Mouse (Mus musculus): ENCODE measurements around the gene Mreg. TPM values are rescaled to one million over a fixed set of nuclear protein-coding genes. Genes with fewer than 3 reads are reported as not detected.
A peak's percentile ranks its signal among the peaks of the same experiment; 100 is the strongest.
"Not testable (repeated sequence)": the region's sequence is repeated elsewhere in the genome, so short reads cannot be mapped to it uniquely, and the experiment has no call there.

Mreg gene
- total RNA-seq (2021): 10 to 100 TPM; 37.7 to 60.5 TPM
- long read RNA-seq, experiment 1, transcript Mreg-201 (5 exons, 2,284 nt): major isoform, 31 of 39 reads
- long read RNA-seq, experiment 1, partial matches to known transcripts: 0 of 39 reads
- long read RNA-seq, experiment 1, other reads (novel, unspliced or antisense): 8 of 39 reads
- long read RNA-seq, experiment 2, transcript Mreg-201 (5 exons, 2,284 nt): major isoform, 18 of 25 reads
- long read RNA-seq, experiment 2, partial matches to known transcripts: 5 of 25 reads
- long read RNA-seq, experiment 2, other reads (novel, unspliced or antisense): 2 of 25 reads

GRCm38 (mm10) chr1:72211701-72212699 is at the start of gene Mreg:
Gene Mreg, minus strand, starts transcription at chr1:72212307.
- DNase-seq: peak; percentile 87
- peak within 1 kb of the TSS; percentile 94 for H3K27ac ChIP-seq

DNA sequence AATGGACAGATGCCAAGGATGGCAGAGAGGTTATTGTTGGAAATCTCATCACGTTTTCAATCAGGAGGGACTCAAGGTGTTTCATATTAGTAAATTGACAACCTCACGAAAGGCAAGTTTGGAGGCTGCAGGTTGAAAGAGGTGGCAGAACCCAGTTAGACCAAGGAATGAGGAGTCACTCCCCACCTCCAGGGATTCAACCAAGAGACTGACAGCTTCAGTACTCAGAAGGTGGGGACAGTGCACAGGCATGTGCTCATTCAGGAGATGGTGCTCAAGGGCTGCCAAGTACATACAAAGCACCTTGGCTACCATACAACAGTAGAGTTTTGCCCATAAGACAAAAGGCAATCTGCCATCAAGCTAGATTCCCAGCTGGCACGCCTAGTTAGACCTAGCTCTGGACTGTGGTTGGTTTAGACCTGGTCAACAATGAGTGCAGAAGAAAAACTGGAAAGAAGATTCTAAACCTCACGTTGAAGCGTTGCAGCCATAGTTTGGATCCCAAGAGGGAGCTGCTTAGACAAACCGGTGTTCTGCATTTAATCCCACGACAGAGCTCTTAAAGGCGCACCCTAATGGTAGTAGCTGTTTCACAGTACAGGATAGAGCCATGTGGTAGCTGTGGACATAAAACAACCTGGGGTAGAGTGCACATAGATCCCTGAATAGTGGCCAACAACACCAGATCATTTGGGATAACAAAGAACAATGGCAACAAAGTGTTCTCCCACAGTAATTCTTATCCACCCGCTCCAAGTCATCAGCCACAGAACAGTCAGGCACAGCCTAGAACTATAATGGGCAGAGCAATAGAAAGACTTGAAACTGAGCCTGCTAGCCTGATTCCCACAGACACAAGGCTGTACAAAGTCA is 44.5 kb upstream of the Mreg start:
- no peak for TF ChIP-seq CTCF (IDR thresholded peaks at IDR 0.05)
- no peak for DNase-seq
- Histone ChIP-seq H3K4me3 (no peak overlapping the region), H3K27ac (no peak overlapping the region)
- intact Hi-C loops (cut with DNase I): no loop called here

More at GRCm38 (mm10) chr1:72211701-72212699, at the start of gene Mreg:
- H3K4me3 ChIP-seq: peak within 1 kb of the TSS; percentile 79
- intact Hi-C loops (cut with DNase I): no loop called here
- TF ChIP-seq CTCF (IDR thresholded peaks at IDR 0.05): peak; percentile 46; the same call in 1 of the 2 replicates

DNA sequence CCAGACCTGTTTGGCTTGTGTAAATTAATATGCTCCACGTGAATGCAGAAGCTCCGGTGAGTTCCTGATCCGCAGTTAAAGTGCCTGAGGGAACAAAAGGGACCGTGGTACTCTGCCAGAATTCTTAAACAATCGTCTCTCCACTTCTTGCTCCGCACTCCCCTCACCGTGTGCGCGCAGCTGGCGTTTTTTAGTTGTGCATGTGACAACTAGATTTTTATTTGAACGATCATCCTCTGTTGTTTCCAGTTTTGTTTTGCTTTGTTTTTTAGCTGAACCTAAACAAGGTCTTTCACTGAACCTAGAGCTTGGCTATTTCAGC is 43.7 kb upstream of the Mreg start:
- Histone ChIP-seq H3K4me3 (peak overlapping the region; percentile 77), H3K27ac (peak overlapping the region; percentile 95)
- intact Hi-C loops (cut with DNase I): no loop called here
- DNase-seq: no peak
- no peak for TF ChIP-seq CTCF (IDR thresholded peaks at IDR 0.05)

GRCm38 (mm10) chr1:72255062-72255853 is 43.2 kb upstream of the Mreg start:
- intact Hi-C loops (cut with DNase I): no loop called here
- H3K4me3 ChIP-seq: peak overlapping the region; percentile 77
- peak; percentile 30 for DNase-seq
- TF ChIP-seq CTCF (IDR thresholded peaks at IDR 0.05): no peak
- peak overlapping the region; percentile 95 for H3K27ac ChIP-seq

DNA sequence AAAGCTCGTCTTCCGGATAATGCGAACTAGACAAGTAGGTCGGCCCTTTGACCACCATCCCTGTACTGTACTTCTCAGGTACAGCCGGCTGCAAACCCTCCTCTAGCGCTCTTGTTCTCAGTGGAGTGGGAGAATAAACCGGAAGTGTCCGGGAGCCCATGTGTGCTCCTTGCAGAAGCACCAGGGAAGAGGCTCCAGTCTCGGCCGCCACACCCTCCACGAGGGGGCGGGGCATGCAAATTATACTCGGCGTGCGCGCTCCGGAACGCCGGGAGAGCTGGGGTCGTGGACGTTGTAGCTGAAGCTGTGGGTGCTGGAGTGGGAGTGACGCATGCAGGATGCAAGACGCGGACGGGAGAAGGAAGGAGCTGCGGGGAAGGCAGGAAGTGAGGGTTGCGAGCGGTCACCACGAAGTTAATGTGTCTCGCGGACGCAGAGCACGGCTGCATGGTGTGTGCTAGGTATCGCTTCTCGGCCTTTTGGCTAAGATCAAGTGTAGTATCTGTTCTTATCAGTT is 42.5 kb upstream of the Mreg start:
- TF ChIP-seq CTCF (IDR thresholded peaks at IDR 0.05): no peak
- Histone ChIP-seq H3K4me3 (peak overlapping the region; percentile 77), H3K27ac (peak overlapping the region; percentile 95)
- DNase-seq: peak; percentile 94
- intact Hi-C loops (cut with DNase I): no loop called here

- no peak for DNase-seq
- H3K27ac ChIP-seq: peak overlapping the region; percentile 95
- no peak for TF ChIP-seq CTCF (IDR thresholded peaks at IDR 0.05)
- peak overlapping the region; percentile 77 for H3K4me3 ChIP-seq
- intact Hi-C loops (cut with DNase I): no loop called here
These were observed 41.9 kb upstream of the Mreg start for GRCm38 (mm10) chr1:72253881-72254491.

DNA sequence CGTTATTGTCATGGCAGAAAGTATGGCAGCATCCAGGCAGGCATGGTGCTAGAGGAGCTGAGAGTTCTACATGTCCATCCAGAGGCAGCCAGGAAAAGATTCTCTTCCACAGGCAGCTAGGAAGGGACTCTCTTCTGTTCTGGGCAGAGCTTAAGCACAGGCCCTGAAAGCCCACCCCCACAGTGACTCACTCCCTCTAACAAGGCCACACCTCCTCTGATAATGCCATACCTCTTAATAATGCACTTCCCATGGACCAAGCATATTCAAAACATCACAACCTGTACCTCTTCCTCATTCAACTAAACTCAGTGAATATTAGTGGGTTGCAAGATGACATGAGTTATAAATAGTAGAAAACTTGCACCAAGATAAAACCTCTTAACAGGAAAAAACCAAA is 39.7 kb upstream of the Mreg start:
- no peak for TF ChIP-seq CTCF (IDR thresholded peaks at IDR 0.05)
- intact Hi-C loops (cut with DNase I): no loop called here
- no peak for DNase-seq
- Histone ChIP-seq H3K4me3 (no peak overlapping the region), H3K27ac (no peak overlapping the region)

GRCm38 (mm10) chr1:72248226-72248737 is 36.2 kb upstream of the Mreg start:
- intact Hi-C loops (cut with DNase I): loop anchor here (5.0 kb wide), 1 partner anchor 34 kb away; the partner anchor contains the start of genes Pecr and Tmem169
- peak; percentile 9 for DNase-seq
- H3K4me3 ChIP-seq, H3K27ac ChIP-seq: not testable (repeated sequence)

DNA sequence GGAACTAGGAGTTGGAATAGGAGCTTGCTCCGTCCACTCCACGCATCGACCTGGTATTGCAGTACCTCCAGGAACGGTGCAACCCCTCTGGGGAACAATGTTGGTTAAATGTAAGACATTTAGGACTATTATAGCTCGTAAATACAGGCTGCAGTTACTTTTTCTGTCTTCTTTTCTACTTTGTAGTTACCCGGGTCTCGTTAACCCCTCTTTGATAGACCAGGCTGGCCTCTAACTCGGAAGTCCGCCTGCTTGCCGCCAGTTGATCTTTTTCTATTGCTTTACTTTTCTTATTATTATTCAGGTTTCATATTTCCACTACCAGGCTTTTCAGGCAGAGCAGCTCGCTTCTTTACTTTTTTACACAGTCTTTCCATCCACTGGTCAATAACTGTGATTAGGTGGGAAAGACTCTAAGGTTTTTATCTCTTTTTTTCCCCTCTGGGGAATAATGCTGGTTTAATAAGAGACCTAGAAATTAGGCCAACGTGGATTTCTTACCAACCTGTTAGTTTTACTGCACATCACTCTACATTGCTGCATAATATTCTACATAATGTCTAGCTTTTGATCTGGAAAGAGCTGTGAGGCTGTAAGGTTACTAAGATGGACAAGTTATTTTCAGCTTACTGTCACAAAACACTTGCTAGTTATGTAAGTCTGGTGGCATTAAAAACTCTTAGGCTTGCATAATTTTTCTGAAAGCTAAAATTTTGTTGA is 32.4 kb upstream of the Mreg start:
- intact Hi-C loops (cut with DNase I): loop anchor here (5.0 kb wide), 1 partner anchor 38 kb away; the partner anchor contains the start of genes Pecr and Tmem169
- Histone ChIP-seq H3K4me3 (peak overlapping the region; percentile 81), H3K27ac (peak overlapping the region; percentile 100)
- DNase-seq: no peak
- no peak for TF ChIP-seq CTCF (IDR thresholded peaks at IDR 0.05)

DNA sequence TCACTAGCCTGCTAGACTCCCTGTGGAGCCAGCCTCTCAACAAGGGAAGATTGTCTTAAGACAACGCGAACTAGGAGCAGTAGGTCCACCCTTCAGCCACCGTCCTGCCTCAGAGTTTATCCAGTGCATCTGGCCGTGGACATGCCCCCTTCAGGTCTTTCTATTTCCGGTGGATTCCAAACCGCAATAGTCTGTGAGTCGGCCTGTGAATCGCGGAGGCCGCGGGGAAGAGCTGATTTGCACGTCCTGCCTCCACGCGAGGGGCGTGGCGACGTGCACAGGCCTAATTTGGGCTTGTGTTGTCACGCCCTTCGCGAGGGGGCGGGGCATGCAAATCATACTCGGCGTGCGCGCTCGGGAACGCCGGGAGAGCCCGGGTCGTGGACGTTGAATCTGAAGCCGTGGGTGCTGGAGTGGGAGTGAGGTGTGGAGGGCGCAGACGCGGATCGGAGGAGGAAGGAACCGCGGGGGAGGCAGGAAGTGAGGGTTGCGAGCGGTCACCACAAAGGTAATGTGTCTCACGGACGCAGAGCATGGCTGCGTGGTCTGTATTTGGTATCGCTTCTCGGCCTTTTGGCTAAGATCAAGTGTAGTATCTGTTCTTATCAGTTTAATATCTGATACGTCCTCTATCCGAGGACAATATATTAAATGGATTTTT is 31.7 kb upstream of the Mreg start:
- intact Hi-C loops (cut with DNase I): no loop called here
- peak overlapping the region; percentile 81 for H3K4me3 ChIP-seq
- H3K27ac ChIP-seq: peak overlapping the region; percentile 100
- TF ChIP-seq CTCF (IDR thresholded peaks at IDR 0.05): no peak
- DNase-seq: peak; percentile 98

Data from gastrocnemius, adult 2 months (tissue).